Mouse (Mus musculus) stomach, embryonic 16.5 days (tissue): ENCODE results near the gene Itln1. TPM values are rescaled to one million over a fixed set of nuclear protein-coding genes. Genes with fewer than 3 reads are reported as not detected.

Experiments
- ATAC-seq: fragments of 200-750 bp; cut with Nextera tagmentation; 2 replicates; pipeline ENCODE4 v1.8.0; 2017; ENCODE audit warnings: moderate number of reproducible peaks, moderate TSS enrichment; ENCODE audit not compliant: insufficient read depth, low FRiP score
- H3K27ac ChIP-seq: fragments of 300-500 bp; sonication (generic); 2 replicates; pipeline ENCODE4 v1.5.1; 2014; ENCODE audit warnings: low read length
- H3K27me3 ChIP-seq: fragments of 300-500 bp; sonication (generic); 2 replicates; pipeline ENCODE4 v1.6.1; 2014; ENCODE audit warnings: low read length, control low read depth, mixed read lengths; ENCODE audit not compliant: control insufficient read depth, insufficient read depth
- H3K36me3 ChIP-seq: fragments of 300-500 bp; sonication (generic); 2 replicates; pipeline ENCODE4 v1.6.1; 2014; ENCODE audit warnings: low read length; ENCODE audit not compliant: control insufficient read depth, insufficient read depth
- H3K4me1 ChIP-seq: fragments of 300-500 bp; sonication (generic); 2 replicates; pipeline ENCODE4 v1.6.1; 2014; ENCODE audit warnings: low read length, control low read depth, mixed read lengths; ENCODE audit not compliant: control insufficient read depth, insufficient read depth
- H3K4me2 ChIP-seq: fragments of 300-500 bp; sonication (generic); 2 replicates; pipeline ENCODE4 v1.6.1; 2014; ENCODE audit warnings: low read depth, low read length, mixed read lengths
- H3K4me3 ChIP-seq: fragments of 300-500 bp; sonication (generic); replicated peaks from 2 replicates; pipeline ENCODE4 v1.5.1; 2014; ENCODE audit warnings: mild to moderate bottlenecking, low read length
- H3K9ac ChIP-seq: fragments of 300-500 bp; sonication (generic); 2 replicates; pipeline ENCODE4 v1.6.1; 2014; ENCODE audit warnings: low read length
- H3K9me3 ChIP-seq: fragments of 300-500 bp; sonication (generic); replicated peaks from 2 replicates; pipeline ENCODE4 v1.6.1; 2016; ENCODE audit warnings: low read length, control low read depth; ENCODE audit not compliant: control insufficient read depth
- WGBS: fragments of 180-500 bp; shearing (Covaris S2); extraction: QIAGEN DNeasy Blood & Tissue Kit; methylation state at CpG from one replicate; pipeline ENCODE4 v1.1.7; 2014; 5-methylcytosine and 5-hydroxymethylcytosine counted together
- polyA plus RNA-seq: library from polyadenylated mRNA; unstranded; fragments of >200 nt; fragmentation: Nextera tagmentation; extraction: Ambion mirVana; gene quantifications from 2 replicates; pipeline ENCODE4 v1.2.1, GENCODE M21; 2015

Itln1 gene
- polyA plus RNA-seq: not detected in 2 replicates

DNA sequence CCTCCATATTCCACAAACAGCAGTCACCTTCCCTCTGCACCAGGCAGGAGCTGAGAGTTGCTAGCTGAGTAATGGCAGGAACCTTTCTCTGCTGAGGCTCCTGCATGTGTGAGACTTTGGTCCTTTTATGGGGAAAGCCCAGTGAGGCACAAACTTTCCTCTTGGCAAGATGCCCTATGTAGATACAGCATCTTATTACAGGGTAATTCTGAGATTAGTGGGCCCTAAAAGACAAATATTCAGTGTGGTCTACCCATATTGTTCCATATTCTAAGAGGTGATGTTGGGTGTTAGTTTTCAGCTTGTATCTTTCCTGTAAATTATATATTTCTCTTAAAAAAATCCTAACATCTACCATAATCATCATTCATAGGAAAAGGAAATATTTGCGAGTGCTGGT is at the start of gene Itln1:
TSS of gene Itln1 (minus strand) at position 101 of the 400 bp plus-strand sequence.
- Histone ChIP-seq H3K4me3 (no peak within 1 kb of the TSS), H3K4me1 (no peaks in the 10 kb centered on the region), H3K9me3 (no peaks in the 10 kb centered on the region), H3K4me2 (no peak within 1 kb of the TSS), H3K27me3 (no peaks in the 10 kb centered on the region), H3K36me3 (no peaks in the 10 kb centered on the region), H3K9ac (no peak within 1 kb of the TSS), H3K27ac (no peak within 1 kb of the TSS)
- ATAC-seq: no peak
- 81% methylated on average over 1 of the region's 1 CpGs for WGBS

DNA sequence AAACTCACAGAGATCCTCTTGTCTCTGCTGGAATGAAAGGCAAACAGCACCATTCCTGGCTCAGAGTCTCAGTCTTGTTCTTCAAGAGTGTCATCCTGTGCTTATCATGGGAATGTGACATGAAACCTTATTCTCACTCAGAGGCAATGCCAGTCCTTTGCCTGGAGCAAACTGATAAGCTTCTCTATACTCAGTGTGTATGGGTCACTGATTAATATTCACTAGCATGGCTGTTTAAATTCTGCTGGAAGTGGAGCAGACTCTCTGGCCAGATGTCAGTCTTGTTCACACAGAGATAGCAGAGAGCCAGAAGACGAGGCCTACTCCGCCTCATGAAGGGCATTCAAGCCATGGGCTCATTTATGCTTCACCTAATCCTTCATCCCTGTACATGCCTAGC is 49.5 kb upstream of the Itln1 start:
- no peak overlapping the region for H3K4me3 ChIP-seq
- no peaks in the 10 kb centered on the region for H3K27me3 ChIP-seq
- no peaks in the 10 kb centered on the region for H3K9me3 ChIP-seq
- H3K4me2 ChIP-seq: no peak overlapping the region
- ATAC-seq: no peak
- no peak overlapping the region for H3K9ac ChIP-seq
- H3K27ac ChIP-seq: no peak overlapping the region
- H3K36me3 ChIP-seq: no peaks in the 10 kb centered on the region
- H3K4me1 ChIP-seq: no peaks in the 10 kb centered on the region
- WGBS: 80% methylated on average over 2 of the region's 2 CpGs

DNA sequence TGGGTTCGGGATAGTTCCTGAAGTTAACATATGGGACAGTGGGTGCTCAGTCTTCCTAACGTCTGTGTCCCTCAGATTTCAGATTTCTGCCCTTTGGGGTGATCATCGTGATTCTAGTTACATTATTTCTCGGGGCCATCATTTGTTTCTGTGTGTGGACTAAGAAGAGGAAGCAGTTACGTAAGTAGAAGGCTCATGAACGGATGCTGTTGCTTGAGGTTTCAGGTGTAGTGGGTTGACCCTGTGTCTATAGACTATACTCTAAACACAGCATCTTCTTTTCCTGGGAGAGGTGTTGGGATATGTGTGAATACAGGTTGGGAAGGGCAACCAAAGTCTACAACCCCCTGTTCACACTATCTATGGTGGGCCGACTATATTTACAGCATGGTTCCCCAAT is 42.1 kb upstream of the Itln1 start:
- H3K36me3 ChIP-seq: no peaks in the 10 kb centered on the region
- WGBS: 82% methylated on average over 7 of the region's 7 CpGs
- H3K27ac ChIP-seq: no peak overlapping the region
- H3K4me2 ChIP-seq: no peak overlapping the region
- H3K4me1 ChIP-seq: no peaks in the 10 kb centered on the region
- ATAC-seq: no peak
- H3K27me3 ChIP-seq: no peaks in the 10 kb centered on the region
- H3K9me3 ChIP-seq: no peaks in the 10 kb centered on the region
- H3K4me3 ChIP-seq: no peak overlapping the region
- H3K9ac ChIP-seq: no peak overlapping the region

DNA sequence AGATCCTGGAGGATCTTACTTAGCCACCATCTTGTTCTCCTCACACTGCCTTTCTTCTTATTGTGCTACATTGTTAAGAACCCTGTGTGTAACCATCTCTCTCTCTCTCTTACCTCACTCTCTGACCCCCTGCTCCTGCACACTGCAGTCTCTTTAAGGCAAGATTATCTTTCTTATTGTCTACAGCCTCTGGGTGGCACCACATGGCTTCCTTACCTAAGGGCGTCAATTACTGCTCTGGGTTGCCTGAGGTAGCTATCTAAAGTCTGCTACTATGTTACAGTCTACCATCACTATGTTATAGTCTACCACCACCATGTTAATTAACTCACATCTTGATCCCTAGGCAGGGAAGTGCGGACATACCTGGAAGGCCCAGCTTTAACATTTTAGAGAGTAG is 33.3 kb upstream of the Itln1 start:
- Histone ChIP-seq H3K4me3 (no peak overlapping the region), H3K4me1 (no peaks in the 10 kb centered on the region), H3K27ac (no peak overlapping the region), H3K27me3 (no peaks in the 10 kb centered on the region), H3K9ac (no peak overlapping the region), H3K36me3 (no peaks in the 10 kb centered on the region), H3K4me2 (no peak overlapping the region), H3K9me3 (no peaks in the 10 kb centered on the region)
- 66% methylated on average over 2 of the region's 2 CpGs for WGBS
- ATAC-seq: no peak

DNA sequence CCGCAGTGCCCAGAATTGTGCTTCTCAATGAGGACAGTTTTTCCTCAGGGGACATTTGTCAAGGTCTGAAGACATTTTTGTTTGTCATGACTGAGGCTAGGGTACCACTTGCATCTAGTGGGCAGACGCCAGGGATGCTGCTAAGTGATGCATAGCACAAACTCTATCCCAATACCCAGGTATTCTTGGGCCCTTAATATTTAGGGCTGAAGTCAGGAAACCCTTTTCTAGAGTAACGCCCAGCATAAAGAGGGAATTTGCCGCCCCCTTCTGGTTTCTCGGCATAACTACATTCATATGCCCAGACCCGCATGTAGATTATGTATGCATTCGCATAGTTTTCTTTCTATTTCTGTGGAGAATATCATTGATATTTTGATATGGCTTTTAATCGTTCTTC is 31.7 kb upstream of the Itln1 start:
- ATAC-seq: 0 out of 2 replicates have a peak, but pooled peaks have one; percentile 23
- WGBS: 23% methylated on average over 8 of the region's 8 CpGs

DNA sequence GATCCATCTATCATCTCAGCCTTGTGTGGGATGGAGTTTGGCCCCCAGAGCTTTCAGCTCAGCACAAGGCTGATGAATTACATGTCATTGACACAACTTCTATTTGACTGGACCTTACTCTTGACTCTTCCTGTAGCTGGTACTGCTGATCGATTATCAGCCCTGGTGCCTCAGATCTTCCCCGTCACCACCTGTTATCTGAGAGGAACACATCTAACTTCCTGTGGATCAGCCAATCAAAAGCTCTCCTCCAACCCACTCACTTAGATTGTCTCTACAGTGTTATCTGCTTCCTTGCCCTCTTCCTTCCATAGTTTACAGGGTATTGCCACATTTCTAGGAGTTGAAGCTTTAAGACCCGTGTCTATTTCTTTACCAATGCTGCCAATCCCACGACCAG is 30.8 kb upstream of the Itln1 start:
- no peaks in the 10 kb centered on the region for H3K36me3 ChIP-seq
- no peaks in the 10 kb centered on the region for H3K4me1 ChIP-seq
- 54% methylated on average over 4 of the region's 4 CpGs for WGBS
- no peak for ATAC-seq
- H3K9ac ChIP-seq: no peak overlapping the region
- no peaks in the 10 kb centered on the region for H3K27me3 ChIP-seq
- no peaks in the 10 kb centered on the region for H3K9me3 ChIP-seq
- no peak overlapping the region for H3K4me3 ChIP-seq
- no peak overlapping the region for H3K27ac ChIP-seq
- no peak overlapping the region for H3K4me2 ChIP-seq

More for the DNA sequence above, 31.7 kb upstream of the Itln1 start:
- Histone ChIP-seq H3K27ac (no peak overlapping the region), H3K4me2 (no peak overlapping the region), H3K9me3 (no peaks in the 10 kb centered on the region), H3K4me1 (no peaks in the 10 kb centered on the region), H3K36me3 (no peaks in the 10 kb centered on the region), H3K9ac (no peak overlapping the region), H3K27me3 (no peaks in the 10 kb centered on the region), H3K4me3 (no peak overlapping the region)

DNA sequence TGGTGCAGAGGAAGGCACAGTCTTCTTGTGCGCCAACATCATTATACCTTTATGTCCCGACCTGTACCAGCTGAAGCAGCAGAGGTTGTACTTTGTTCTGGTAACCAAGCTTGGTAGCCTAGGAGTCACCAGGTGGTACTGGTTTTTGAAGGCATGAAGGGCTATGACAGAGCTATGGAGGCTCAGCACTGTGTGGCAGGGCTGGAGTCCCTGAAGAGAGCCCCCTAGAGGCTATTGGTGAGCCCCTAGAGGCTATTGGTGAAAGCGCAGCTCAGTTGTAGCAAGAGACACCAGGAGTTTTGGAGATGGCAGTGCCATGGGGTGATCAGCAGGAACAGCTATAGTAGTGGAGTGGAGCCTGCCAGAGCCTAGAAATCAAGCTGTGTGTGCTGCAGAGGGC is 29.2 kb upstream of the Itln1 start:
- no peak overlapping the region for H3K4me3 ChIP-seq
- no peaks in the 10 kb centered on the region for H3K27me3 ChIP-seq
- H3K4me2 ChIP-seq: no peak overlapping the region
- no peaks in the 10 kb centered on the region for H3K9me3 ChIP-seq
- no peak overlapping the region for H3K27ac ChIP-seq
- peak; percentile 50; the same call in 1 of the 2 replicates for ATAC-seq
- no peak overlapping the region for H3K9ac ChIP-seq
- no peaks in the 10 kb centered on the region for H3K36me3 ChIP-seq
- 57% methylated on average over 3 of the region's 3 CpGs for WGBS
- no peaks in the 10 kb centered on the region for H3K4me1 ChIP-seq

DNA sequence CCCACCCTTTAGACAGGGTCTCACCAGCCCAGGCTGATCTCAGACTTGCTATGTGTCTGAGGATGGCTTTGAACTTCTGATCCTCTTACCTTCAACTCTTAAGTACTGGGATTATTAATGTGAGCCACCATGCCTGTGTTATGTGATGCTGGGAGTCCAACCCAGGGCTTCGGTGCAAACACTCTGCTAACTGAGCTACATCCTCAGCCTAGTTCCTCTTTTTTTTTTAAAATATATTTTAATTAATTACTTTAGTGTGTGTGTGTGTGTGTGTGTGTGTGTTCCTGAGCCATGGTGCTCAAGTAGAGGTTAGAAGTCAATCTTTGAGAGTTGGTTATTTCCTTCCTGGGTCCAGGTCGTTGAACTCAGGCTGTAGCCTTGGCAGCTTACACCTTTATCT is 27.9 kb upstream of the Itln1 start:
- no peak overlapping the region for H3K4me3 ChIP-seq
- no peak overlapping the region for H3K27ac ChIP-seq
- no peaks in the 10 kb centered on the region for H3K27me3 ChIP-seq
- no peak overlapping the region for H3K4me2 ChIP-seq
- no peak overlapping the region for H3K9ac ChIP-seq
- no peaks in the 10 kb centered on the region for H3K9me3 ChIP-seq
- H3K36me3 ChIP-seq: no peaks in the 10 kb centered on the region
- ATAC-seq: no peak
- H3K4me1 ChIP-seq: no peaks in the 10 kb centered on the region
- 65% methylated on average over 2 of the region's 2 CpGs for WGBS

DNA sequence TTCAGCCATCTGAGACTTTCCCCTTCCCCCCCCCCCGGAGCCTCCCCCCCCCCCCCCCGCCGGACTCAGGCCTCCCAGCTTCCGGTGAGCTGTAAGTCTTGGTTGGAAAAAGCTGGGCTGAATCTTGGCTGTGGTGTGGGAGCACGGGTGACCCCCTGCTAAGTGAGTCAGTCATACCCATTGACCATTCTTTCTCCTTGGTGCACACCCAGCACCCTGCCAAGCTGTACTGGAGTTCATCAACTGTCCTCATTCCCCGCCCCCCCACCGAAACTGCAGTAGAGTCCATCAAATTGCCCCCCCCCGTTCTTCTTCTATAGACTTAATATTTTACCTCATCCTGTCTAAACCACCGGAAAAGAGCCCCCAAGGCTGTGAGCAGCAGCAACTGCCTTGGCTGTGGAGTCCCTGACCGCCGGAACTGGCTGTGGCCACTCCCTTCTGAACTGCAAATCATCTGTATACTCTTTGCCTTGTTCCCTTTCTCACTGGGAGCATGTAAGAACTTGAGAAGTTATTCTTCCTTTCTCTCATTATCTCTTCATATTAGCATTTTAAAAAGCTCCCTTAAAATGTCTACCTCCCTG is 26.6 kb upstream of the Itln1 start:
- H3K27ac ChIP-seq: no peak overlapping the region
- no peaks in the 10 kb centered on the region for H3K27me3 ChIP-seq
- no peak overlapping the region for H3K9ac ChIP-seq
- no peak overlapping the region for H3K4me3 ChIP-seq
- no peak for ATAC-seq
- H3K4me2 ChIP-seq: no peak overlapping the region
- no peaks in the 10 kb centered on the region for H3K9me3 ChIP-seq
- no peaks in the 10 kb centered on the region for H3K36me3 ChIP-seq
- 52% methylated on average over 7 of the region's 11 CpGs for WGBS
- H3K4me1 ChIP-seq: no peaks in the 10 kb centered on the region
